Mouse (Mus musculus): ENCODE data around the gene Fcer1g.

GRCm38 (mm10) chr1:171258921-171259320, 24.8 kb upstream of the Fcer1g start:
- TF ChIP-seq CTCF (IDR thresholded peaks at IDR 0.05; ENCODE audit: control insufficient read depth, insufficient read depth, low read length) (no peak), POLR2A (IDR thresholded peaks at IDR 0.05; ENCODE audit: borderline replicate concordance, control insufficient read depth, low read depth, low read length) (no peak)
